Mouse (Mus musculus): ENCODE data around the gene Sec61a1. TPM values are rescaled to one million over a fixed set of nuclear protein-coding genes. Genes with fewer than 3 reads are reported as not detected.
A peak's percentile ranks its signal among the peaks of the same experiment; 100 is the strongest.

The Sec61a1 gene
- polyA plus RNA-seq (2012; rRNA removed), result 73.2 and 83.4 TPM in 2 replicates

GRCm38 (mm10) chr6:88518404-88519263, at the start of gene Sec61a1:
Sec61a1 (minus strand) TSS chr6:88518905.
- DNase-seq (ENCODE audit: extremely low spot score in 1 of 2, low spot score in 1 of 2), result peak; percentile 92 to 95

- no peak for DNase-seq (ENCODE audit: extremely low spot score in 1 of 2, low spot score in 1 of 2)
Measured at GRCm38 (mm10) chr6:88566676-88567075, 48.0 kb upstream of the Sec61a1 start.

DNA sequence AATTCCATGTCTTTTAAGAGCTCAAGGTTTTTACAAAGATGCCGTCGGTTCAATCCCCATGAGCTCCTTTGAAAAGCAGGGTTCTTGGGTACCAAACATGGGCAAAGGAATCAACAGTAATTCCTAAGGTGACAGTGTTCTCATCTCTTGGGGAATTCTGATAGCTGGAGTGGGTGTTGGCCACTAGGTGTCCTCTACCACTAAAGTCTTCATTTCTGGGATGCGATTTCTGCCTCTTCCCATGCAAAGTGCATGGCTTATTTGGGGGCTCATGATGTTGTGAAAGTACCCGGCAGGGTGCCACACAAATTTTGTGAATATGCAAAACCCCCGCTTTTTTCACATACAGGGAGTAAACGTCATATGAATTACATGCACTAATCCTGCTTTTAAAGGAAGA, 46.3 kb upstream of the Sec61a1 start:
- DNase-seq (ENCODE audit: extremely low spot score in 1 of 2, low spot score in 1 of 2), result peak in 1 of 2 experiments; percentile 45

DNA sequence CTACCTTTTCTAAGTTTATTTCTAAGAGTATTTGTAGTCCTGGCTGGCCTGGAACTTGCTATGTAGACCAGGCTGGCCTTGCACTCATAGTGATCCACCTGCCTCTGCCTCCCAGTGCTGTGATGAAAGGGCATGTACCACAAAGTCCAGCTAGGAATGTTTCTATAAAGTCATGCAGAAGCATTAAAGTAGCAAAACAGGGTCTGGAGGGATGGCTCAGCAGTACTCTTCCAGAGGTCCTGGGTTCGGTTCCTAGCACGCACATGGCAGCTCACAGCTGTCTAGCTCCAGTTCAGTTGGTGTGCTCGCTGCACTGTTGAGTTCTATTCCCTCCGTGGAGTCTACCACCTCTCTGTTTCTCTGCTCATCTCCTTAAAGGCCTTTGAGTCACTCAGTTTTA, 41.5 kb upstream of the Sec61a1 start:
- DNase-seq (ENCODE audit: extremely low spot score in 1 of 2, low spot score in 1 of 2), result no peak

GRCm38 (mm10) chr6:88559688-88560087, 41.0 kb upstream of the Sec61a1 start:
- DNase-seq (ENCODE audit: extremely low spot score in 1 of 2, low spot score in 1 of 2), result no peak

- DNase-seq (ENCODE audit: extremely low spot score in 1 of 2, low spot score in 1 of 2), result peak; percentile 28 to 48
Measured at GRCm38 (mm10) chr6:88558076-88558475, 39.4 kb upstream of the Sec61a1 start.

DNA sequence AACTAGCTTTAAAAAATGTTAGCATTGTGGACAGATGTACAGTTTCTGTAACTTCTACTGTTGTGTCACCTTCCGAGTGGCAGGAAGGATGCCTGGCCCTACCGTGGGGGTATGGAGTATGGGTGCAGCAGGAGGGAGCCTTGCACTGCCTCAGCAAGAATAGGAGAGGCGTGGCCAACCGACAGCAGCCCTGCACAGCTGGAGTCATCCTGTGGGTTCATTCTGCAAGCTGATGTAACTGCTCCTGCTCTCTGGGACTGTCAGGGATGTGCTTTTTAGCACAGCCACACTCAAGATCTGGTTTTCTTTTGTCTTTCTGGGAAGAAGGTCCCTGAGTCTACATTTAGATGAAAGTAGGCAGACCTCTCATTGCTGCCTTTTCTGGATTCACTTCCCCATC, 38.8 kb upstream of the Sec61a1 start:
- DNase-seq (ENCODE audit: extremely low spot score in 1 of 2, low spot score in 1 of 2), result no peak

DNA sequence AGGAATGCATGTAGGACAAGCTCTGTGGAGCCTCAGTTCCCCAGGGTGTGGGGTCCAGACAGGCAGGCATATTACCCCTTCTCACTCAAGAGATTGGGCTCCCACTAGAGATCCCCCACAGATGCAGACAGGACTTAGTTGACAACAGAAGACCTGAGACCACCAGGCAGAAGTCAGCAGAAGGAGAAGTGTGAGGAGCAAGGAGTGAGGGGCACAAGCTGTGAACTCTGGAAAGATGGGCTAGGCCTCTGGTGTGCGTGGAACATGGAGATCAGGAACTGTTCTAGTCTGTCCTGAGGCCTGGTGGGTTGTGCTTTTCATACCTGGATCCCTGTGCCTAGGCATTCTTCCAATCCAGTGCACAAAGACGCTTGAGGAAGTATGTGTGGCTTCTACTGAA, 31.2 kb upstream of the Sec61a1 start:
- DNase-seq (ENCODE audit: extremely low spot score in 1 of 2, low spot score in 1 of 2), result no peak

GRCm38 (mm10) chr6:88549137-88549814, 30.6 kb upstream of the Sec61a1 start:
- DNase-seq (ENCODE audit: extremely low spot score in 1 of 2, low spot score in 1 of 2), result peak in 1 of 2 experiments; percentile 85

- no peak for DNase-seq (ENCODE audit: extremely low spot score in 1 of 2, low spot score in 1 of 2)
Measured at GRCm38 (mm10) chr6:88548405-88549049, 29.8 kb upstream of the Sec61a1 start.

DNA sequence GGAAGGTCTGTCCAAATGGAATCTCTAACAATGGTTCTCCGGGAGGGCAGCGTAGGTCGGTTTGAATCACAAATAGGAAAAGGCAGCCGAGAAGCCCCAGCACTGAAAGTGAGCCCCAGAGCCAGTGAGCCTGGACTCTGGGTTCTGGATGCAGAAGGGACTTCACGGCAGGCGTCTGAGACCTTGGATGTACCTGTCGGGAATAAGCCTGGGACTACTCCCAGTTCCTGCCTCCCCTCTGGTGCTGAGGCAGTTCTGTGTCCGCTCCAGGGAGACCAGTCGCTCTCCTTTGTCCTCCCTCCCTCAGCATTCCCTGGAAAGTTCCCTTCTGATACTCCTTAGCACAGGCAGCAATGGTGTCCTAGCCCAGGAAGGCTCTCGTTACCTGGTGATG, 26.7 kb upstream of the Sec61a1 start:
- DNase-seq (ENCODE audit: extremely low spot score in 1 of 2, low spot score in 1 of 2), result no peak

- DNase-seq (ENCODE audit: extremely low spot score in 1 of 2, low spot score in 1 of 2), result no peak
Measured at GRCm38 (mm10) chr6:88544644-88545396, 26.1 kb upstream of the Sec61a1 start.

GRCm38 (mm10) chr6:88544241-88544640, 25.5 kb upstream of the Sec61a1 start:
- no peak for DNase-seq (ENCODE audit: extremely low spot score in 1 of 2, low spot score in 1 of 2)

- no peak for DNase-seq (ENCODE audit: extremely low spot score in 1 of 2, low spot score in 1 of 2)
Measured at GRCm38 (mm10) chr6:88540093-88540755, 21.5 kb upstream of the Sec61a1 start.

DNA sequence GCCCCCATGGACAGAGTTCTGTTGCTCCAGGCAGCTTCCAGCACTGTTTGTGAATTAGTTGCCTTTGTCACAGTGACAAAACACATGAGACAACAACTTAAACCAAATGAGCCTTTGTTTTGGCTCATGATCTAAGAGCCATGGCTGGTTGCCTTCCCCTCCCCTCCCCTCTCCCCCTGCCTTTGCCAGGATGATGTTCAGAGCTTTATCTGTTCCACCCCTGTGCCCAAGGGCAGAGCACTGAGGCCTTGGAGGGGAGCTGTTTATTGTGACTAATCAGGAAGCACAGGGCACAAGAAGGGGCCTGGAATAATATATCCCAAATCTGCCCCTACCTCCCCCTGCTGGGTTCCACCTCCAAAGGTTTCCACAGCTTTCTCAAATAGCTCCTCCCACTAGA, 11.6 kb upstream of the Sec61a1 start:
- DNase-seq (ENCODE audit: extremely low spot score in 1 of 2, low spot score in 1 of 2), result no peak

DNA sequence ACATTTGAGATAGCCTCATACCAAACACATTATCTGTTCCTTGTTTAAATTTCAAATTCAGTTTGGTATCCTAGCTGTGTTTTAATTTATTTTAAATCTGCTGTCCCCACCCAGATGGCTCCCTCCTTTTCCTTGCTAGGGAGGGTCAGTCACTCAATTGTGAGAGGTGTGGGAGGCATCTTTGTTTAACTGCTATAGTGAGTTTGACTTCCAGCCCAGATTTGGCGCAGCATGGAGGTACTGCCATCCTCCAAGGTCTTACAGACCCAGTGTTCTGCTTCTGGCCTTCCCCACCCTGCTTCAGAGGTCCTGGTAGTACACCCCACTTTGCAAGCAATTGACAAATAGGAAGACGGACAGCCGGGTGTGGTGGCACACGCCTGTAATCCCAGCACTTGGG, 5.4 kb upstream of the Sec61a1 start:
- peak in 1 of 2 experiments; percentile 30 for DNase-seq (ENCODE audit: extremely low spot score in 1 of 2, low spot score in 1 of 2)

DNA sequence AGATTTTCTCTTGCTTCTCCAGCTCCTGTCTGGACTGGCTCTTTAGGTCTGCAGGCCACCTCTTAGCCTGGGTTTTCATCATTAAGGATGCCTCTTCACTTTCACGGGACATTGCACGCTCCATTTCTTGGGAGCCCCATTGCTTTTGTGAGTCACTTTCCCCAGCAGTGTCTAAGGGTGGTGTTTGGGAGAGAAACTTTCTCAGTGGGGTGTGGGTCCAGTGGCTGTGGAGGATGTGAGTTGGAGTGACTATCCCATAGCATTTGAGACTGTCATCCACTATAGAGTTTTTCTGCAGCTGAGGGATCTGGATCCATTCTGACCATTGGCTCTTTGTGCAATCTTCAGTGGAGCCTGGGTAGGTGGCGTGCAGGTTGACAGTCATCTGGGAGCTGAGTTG, 4.7 kb upstream of the Sec61a1 start:
- no peak for DNase-seq (ENCODE audit: extremely low spot score in 1 of 2, low spot score in 1 of 2)

DNA sequence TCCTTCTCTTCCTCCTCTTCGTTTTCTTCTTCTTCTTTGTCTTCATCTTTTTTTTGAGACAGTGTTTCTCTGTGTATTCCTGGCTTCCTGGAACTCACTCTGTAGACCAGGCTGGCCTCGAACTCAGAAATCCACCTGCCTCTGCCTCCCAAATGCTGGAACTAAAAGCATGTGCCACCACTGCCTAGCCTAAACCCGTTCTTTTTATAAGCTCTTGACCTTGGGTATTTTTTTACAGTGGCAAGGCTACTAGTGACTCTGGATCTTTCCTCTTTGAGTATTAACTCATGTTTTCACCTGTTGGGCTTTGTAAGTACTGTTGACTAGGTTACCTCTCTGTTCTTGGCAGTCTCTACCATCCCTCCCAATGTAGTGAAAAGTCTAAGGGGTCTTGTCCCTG, 4.3 kb upstream of the Sec61a1 start:
- DNase-seq (ENCODE audit: extremely low spot score in 1 of 2, low spot score in 1 of 2), result no peak

GRCm38 (mm10) chr6:88522606-88523005, 3.9 kb upstream of the Sec61a1 start:
- no peak for DNase-seq (ENCODE audit: extremely low spot score in 1 of 2, low spot score in 1 of 2)

- peak; percentile 69 to 71 for DNase-seq (ENCODE audit: extremely low spot score in 1 of 2, low spot score in 1 of 2)
Measured at GRCm38 (mm10) chr6:88521821-88522220, 3.1 kb upstream of the Sec61a1 start.

Measured in frontal cortex, adult 2 months (tissue).